Mouse (Mus musculus) Patski (cell line): Measurements from ENCODE around the gene Tnfrsf18. TPM values are rescaled to one million over a fixed set of nuclear protein-coding genes. Genes with fewer than 3 reads are reported as not detected.

Experiments used
- ATAC-seq: fragments of 100-300 bp; one replicate; pipeline ENCODE4 v1.8.0; 2021
- CTCF ChIA-PET: fragments of 350-600 bp; sonication (Branson Sonifier 250); formaldehyde crosslinking; loops from one replicate; lab custom pipeline; 2022; ENCODE audit warnings: inconsistent platforms; lab: Charles Lee
- POLR2A ChIA-PET: fragments of 350-600 bp; sonication (Branson Sonifier 250); formaldehyde crosslinking; loops from one replicate; lab custom pipeline; 2022; ENCODE audit warnings: antibody characterized with exemption, inconsistent platforms; lab: Charles Lee
- DNase-seq: peaks from one replicate; pipeline ENCODE4 v3.0.0-alpha.2; 2011; ENCODE audit warnings: low read depth, low spot score
- H3K27me3 ChIP-seq: fragments of 371-371 bp; one replicate; pipeline ENCODE4 v1.5.1; 2021
- CTCF ChIP-seq: fragments of 100-300 bp; IDR thresholded peaks from one replicate; pipeline ENCODE4 v1.5.1; 2021
- in situ Hi-C: fragments of 300-500 bp; cut with MboI; formaldehyde crosslinking; loops from 3 replicates; pipeline ENCODE4 v1.11.1; 2018; ENCODE audit warnings: low pct_unique_long_range_greater_than_20kb, mixed read lengths
- polyA plus RNA-seq: library from polyadenylated mRNA; unstranded; gene quantifications from one replicate; pipeline ENCODE4 v1.2.3, GENCODE M21; 2021

The Tnfrsf18 gene
- polyA plus RNA-seq, 1 experiment from 2014 or later = 1.0 TPM

DNA sequence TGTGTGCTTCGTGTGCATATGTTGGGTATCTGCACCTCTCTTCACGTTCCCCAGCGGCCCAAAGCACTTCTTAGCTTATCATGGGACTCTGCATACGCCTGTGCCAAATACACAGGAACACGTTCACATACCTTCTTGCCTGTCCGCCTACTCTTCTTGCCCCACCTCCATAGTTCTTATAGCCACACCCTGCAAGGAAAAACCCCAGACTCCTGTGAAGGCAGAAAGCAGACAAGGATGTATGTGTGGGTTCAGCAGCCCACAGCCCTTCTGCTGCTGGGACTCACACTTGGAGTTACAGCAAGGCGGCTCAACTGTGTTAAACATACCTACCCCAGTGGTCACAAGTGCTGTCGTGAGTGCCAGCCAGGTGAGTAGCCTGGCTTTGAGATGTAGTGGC is 12.3 kb upstream of the Tnfrsf18 start, which contains the start of gene Tnfrsf4:
Gene Tnfrsf4, plus strand, starts transcription at position 207 of the 400 bp plus-strand sequence.
- H3K27me3 ChIP-seq = no peaks in the 10 kb centered on the region
- POLR2A ChIA-PET = no interaction called here
- in situ Hi-C loops = no loop called here
- TF ChIP-seq CTCF = no peak
- CTCF ChIA-PET = no interaction called here
- DNase-seq = no peak
- ATAC-seq = no peak

GRCm38 (mm10) chr4:156014436-156014835 is 11.5 kb upstream of the Tnfrsf18 start:
- no peaks in the 10 kb centered on the region for H3K27me3 ChIP-seq
- ChIA-PET CTCF (no interaction called here), POLR2A (no interaction called here)
- ATAC-seq (no peak), DNase-seq (no peak)
- in situ Hi-C loops = no loop called here
- no peak for TF ChIP-seq CTCF

DNA sequence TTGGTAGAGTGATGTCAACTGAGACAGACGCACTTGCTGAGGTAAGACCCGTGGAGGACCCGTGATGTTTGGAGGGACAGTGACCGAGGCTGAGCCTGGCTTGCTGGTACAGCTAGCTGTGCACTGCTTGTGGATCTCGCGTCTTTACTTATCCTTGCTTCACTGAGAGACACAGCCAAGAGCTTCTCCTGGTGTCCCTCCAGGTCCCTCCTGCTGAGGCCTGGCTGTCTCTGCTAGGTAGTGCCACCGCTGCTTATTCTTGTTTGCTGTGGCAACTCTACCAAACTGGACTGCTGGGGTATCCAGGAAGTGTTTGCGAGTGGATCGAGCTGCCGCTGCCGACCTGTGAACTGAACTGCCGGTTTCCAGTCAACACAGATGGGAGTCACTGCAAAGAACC is 6.2 kb upstream of the Tnfrsf18 start:
- no peaks in the 10 kb centered on the region for H3K27me3 ChIP-seq
- ATAC-seq = no peak
- in situ Hi-C loops = no loop called here
- ChIA-PET CTCF (no interaction called here), POLR2A (no interaction called here)
- no peak for TF ChIP-seq CTCF
- DNase-seq = no peak

DNA sequence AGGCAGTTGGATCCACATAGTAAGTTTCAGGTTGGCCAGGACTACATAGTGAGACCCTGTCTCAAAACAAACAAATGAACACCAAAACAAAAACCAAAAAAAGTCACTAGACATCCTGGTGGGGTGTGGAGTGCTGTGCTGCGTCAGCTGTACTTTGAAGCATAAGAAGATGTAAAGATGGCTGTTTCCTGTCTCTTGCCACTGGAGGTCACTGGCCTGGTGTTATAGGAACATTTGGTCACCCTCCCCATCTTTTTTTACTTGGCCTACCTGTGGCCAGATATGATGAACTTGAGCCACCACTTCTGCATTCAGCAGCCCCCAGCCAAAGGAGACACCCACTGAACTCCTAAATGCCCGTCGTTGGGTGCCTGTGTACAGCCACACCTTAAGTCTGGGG is 4.6 kb upstream of the Tnfrsf18 start:
- ATAC-seq (no peak), DNase-seq (no peak)
- in situ Hi-C loops = no loop called here
- POLR2A ChIA-PET = no interaction called here
- H3K27me3 ChIP-seq = no peaks in the 10 kb centered on the region
- CTCF ChIA-PET = interaction anchor here (1.7 kb wide), 2 partner anchors 11 to 120 kb away, joined by 3 to 4 read pairs; no protein-coding TSS in a partner anchor
- TF ChIP-seq CTCF = no peak

DNA sequence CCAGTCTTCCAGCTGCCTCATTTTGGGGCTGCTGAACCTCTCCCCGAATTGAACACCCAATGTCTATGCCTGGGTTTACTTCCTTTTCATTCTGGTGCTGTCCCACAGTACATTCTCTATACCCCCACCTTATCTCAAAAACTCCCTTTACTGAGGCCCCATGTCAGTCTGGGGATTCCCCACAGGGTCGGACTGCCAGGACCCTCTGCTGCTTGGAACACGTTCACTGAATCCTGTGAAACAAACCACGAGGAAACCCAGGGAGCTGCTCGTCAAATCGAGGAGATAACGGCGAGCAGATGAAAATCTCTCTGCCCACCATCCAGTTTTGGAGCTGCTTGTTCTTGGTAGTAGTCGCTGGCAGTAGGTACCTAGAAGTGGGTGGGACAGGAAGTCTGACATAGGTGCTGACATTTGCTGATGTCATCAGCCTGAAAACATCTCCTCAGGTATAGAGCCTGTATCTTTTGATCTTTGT is 4.0 kb upstream of the Tnfrsf18 start:
- ATAC-seq (no peak), DNase-seq (no peak)
- ChIA-PET CTCF (interaction anchor here (1.7 kb wide), 2 partner anchors 10 to 121 kb away, joined by 3 to 4 read pairs; no protein-coding TSS in a partner anchor), POLR2A (no interaction called here)
- in situ Hi-C loops = no loop called here
- no peaks in the 10 kb centered on the region for H3K27me3 ChIP-seq
- no peak for TF ChIP-seq CTCF

DNA sequence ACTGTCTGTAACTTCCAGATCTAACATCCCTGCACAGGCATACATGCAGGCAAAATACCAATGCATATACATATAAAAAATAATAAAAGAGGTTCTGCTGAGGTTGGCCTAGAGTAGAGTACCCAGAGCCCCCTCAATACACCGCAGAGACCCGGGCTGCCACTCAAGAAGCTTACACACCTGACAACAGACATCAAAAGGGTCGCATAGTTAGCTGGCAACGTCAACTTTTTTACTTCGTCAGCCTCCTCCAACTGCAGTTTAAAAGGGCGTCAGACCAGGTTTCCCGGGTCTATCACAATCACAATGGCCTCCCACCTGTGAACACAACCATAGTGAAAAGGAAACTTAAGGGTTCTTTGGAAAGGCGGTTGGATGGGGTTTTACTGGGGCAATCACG is 2.4 kb upstream of the Tnfrsf18 start:
- in situ Hi-C loops = no loop called here

DNA sequence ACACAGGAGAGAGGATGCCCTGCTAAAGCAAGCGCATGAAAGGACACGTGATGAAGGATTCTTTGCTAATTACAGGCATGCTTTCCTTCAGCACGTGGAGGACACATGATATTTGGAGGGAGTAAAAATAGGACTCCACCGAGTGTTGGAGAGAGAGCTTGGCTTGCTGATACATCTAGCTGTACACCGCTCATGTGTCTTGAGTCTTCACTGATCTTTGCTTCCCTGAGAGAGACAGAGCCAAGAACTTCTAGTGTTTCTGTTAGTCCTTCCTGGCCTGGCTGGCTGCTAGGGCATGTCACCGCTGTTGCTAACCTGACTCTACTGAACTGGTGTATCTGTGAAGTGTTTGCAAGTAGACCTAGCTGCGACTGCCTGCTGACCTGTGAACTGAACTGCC is 1.8 kb upstream of the Tnfrsf18 start:
- TF ChIP-seq CTCF = no peak
- no peak for DNase-seq
- ChIA-PET CTCF (no interaction called here), POLR2A (no interaction called here)
- no peak for ATAC-seq
- no peaks in the 10 kb centered on the region for H3K27me3 ChIP-seq
- in situ Hi-C loops = no loop called here

More for the DNA sequence above, 2.4 kb upstream of the Tnfrsf18 start:
- H3K27me3 ChIP-seq = no peaks in the 10 kb centered on the region
- no peak for TF ChIP-seq CTCF
- DNase-seq (no peak), ATAC-seq (no peak)
- POLR2A ChIA-PET = no interaction called here
- CTCF ChIA-PET = no interaction called here

DNA sequence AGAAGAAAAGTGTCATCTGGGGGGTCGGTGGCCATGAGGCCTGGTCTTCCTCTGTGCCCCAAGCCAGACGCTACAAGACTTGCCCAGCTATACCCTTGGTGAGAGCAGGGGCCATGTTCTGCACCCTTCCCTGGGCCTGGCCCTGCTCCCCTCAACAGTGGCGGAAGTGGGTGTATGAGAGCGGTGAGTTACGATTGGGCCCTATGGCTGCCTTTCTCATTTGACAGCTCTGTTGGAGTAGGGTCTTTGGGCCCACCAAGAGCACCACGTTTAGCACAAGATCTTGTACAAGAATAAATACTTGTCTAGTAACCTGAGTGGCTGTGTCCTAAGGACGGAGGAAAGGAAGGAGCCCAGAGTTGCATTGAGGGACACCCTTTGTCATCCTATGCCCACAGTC is 2.6 kb downstream of the Tnfrsf18 start:
- no peak for TF ChIP-seq CTCF
- DNase-seq (no peak), ATAC-seq (no peak)
- CTCF ChIA-PET = no interaction called here
- POLR2A ChIA-PET = no interaction called here
- no peaks in the 10 kb centered on the region for H3K27me3 ChIP-seq
- in situ Hi-C loops = no loop called here

- no peak for TF ChIP-seq CTCF
- DNase-seq = no peak
- POLR2A ChIA-PET = interaction anchor here (1.1 kb wide), 1 partner anchor 101 kb away, joined by 3 read pairs; no protein-coding TSS in a partner anchor
- CTCF ChIA-PET = no interaction called here
- ATAC-seq = no peak
- in situ Hi-C loops = no loop called here
- no peaks in the 10 kb centered on the region for H3K27me3 ChIP-seq
These were observed 4.7 kb downstream of the Tnfrsf18 start for GRCm38 (mm10) chr4:156030651-156031118.

DNA sequence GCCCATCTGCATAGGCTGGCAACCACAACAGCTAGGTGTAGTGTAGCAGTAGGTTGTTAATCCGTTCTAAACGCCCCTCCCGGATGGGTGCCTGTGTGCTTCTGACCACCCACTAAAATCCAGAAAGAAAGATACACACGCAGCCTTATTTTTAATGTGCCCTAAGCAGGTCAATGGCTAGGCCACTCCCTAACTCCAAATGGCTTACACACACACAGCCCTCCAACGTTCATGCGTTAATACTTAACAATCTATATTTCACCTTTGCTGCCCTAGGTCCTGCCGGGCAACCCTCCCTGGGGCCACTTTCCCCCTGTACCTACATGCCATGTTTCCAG is 5.3 kb downstream of the Tnfrsf18 start:
- ChIA-PET POLR2A (interaction anchor here (1.1 kb wide), 1 partner anchor 101 kb away, joined by 3 read pairs; no protein-coding TSS in a partner anchor), CTCF (no interaction called here)
- in situ Hi-C loops = no loop called here
- no peak for ATAC-seq
- DNase-seq = no peak
- TF ChIP-seq CTCF = no peak
- no peaks in the 10 kb centered on the region for H3K27me3 ChIP-seq

DNA sequence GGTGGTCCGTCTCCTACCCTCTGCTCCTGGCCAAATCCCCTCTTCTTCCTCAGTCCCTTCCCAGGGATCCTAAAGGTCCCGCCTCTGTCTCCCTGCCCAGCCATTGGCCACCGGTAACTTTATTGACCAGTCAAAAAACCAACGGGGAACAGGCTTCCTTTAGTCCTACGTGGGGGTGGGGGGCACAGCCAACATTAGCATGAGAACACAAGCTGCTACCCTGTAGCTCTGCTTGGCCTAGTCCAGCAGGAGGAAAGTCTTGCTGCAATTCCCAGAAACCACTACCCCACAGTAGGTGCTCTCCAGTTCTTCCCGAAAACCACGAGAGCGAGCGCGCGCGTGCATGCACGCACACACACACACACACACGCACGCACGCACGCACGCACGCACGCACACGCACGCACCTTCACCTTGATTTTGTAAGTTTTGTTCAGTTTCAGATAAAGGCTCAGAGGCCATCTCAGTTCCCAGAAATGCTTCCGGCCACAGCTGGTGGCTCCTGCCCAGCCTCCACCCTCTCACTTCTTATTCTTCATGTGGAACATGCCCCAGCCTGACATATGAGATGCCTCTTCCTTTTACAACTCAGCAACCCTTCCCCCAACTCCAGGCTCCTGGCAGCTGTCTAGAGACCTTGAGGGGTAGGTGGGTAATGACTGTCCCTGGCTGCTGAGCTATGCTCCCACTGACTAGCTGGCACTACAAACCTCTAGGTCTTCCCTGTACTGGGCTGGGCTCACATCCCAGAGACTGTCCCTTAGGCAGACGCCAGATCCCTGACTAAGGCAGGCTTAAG is 5.8 kb downstream of the Tnfrsf18 start:
- in situ Hi-C loops = no loop called here
- ChIA-PET CTCF (interaction anchor here (1.0 to 1.5 kb wide), 4 partner anchors 10 to 95 kb away, joined by 3 to 5 read pairs (median 4); no protein-coding TSS in a partner anchor), POLR2A (interaction anchor here (1.1 kb wide), 1 partner anchor 100 kb away, joined by 3 read pairs; no protein-coding TSS in a partner anchor)
- ATAC-seq = peak; percentile 73
- DNase-seq = peak; percentile 30
- no peaks in the 10 kb centered on the region for H3K27me3 ChIP-seq
- no peak for TF ChIP-seq CTCF
